Mouse (Mus musculus): ENCODE data around the gene Mecr. TPM values are rescaled to one million over a fixed set of nuclear protein-coding genes. Genes with fewer than 3 reads are reported as not detected.

Mecr gene
- polyA plus RNA-seq, 1 experiment from 2014 or later: 57.5 TPM

GRCm38 (mm10) chr4:131874169-131874536, 30.9 kb downstream of the Mecr start:
- peak overlapping the region; percentile 100 for H3K27ac ChIP-seq
- peak overlapping the region; percentile 80 for H3K4me2 ChIP-seq
- peak; percentile 12; the same call in 1 of the 2 replicates for ATAC-seq (ENCODE audit: insufficient read depth, low FRiP score, low read depth)
- no peaks in the 10 kb centered on the region for H3K36me3 ChIP-seq
- peak overlapping the region; percentile 100 for H3K9ac ChIP-seq
- H3K4me1 ChIP-seq: peaks cover 23% of the 10 kb centered on the region; the same call in 1 of the 2 replicates
- 0% methylated on average over 20 of the region's 20 CpGs for WGBS
- H3K9me3 ChIP-seq: no peaks in the 10 kb centered on the region
- H3K4me3 ChIP-seq (replicated peaks): peak overlapping the region; percentile 99
- H3K27me3 ChIP-seq (replicated peaks): no peaks in the 10 kb centered on the region

- peaks cover 27% of the 10 kb centered on the region for H3K4me1 ChIP-seq
- H3K27me3 ChIP-seq (replicated peaks): no peaks in the 10 kb centered on the region
- H3K27ac ChIP-seq: peak overlapping the region; percentile 100
- peak overlapping the region; percentile 99 for H3K4me3 ChIP-seq (replicated peaks)
- 4% methylated on average over 11 of the region's 11 CpGs for WGBS
- peak overlapping the region; percentile 100 for H3K9ac ChIP-seq
- H3K36me3 ChIP-seq: no peaks in the 10 kb centered on the region
- ATAC-seq (ENCODE audit: insufficient read depth, low FRiP score, low read depth): no peak
- peak overlapping the region; percentile 80 for H3K4me2 ChIP-seq
- no peaks in the 10 kb centered on the region for H3K9me3 ChIP-seq
Measured at GRCm38 (mm10) chr4:131874567-131874966, 31.3 kb downstream of the Mecr start.

- 27% methylated on average over 3 of the region's 3 CpGs for WGBS
- Histone ChIP-seq H3K27ac (no peak overlapping the region), H3K9me3 (no peaks in the 10 kb centered on the region), H3K9ac (peak overlapping the region; percentile 100; the same call in 1 of the 2 replicates), H3K4me3 (replicated peaks) (peak overlapping the region; percentile 99), H3K4me1 (peaks cover 32% of the 10 kb centered on the region), H3K36me3 (no peaks in the 10 kb centered on the region), H3K4me2 (peak overlapping the region; percentile 80), H3K27me3 (replicated peaks) (no peaks in the 10 kb centered on the region)
- ATAC-seq (ENCODE audit: insufficient read depth, low FRiP score, low read depth): no peak
Measured at GRCm38 (mm10) chr4:131875242-131875641, 32.0 kb downstream of the Mecr start.

GRCm38 (mm10) chr4:131876836-131877235, 33.6 kb downstream of the Mecr start:
- H3K27me3 ChIP-seq (replicated peaks): no peaks in the 10 kb centered on the region
- no peak overlapping the region for H3K9ac ChIP-seq
- 59% methylated on average over 2 of the region's 2 CpGs for WGBS
- peaks cover 32% of the 10 kb centered on the region for H3K4me1 ChIP-seq
- no peak overlapping the region for H3K4me3 ChIP-seq (replicated peaks)
- no peaks in the 10 kb centered on the region for H3K36me3 ChIP-seq
- no peak overlapping the region; the same call in 1 of the 2 replicates for H3K4me2 ChIP-seq
- no peak overlapping the region for H3K27ac ChIP-seq
- no peak for ATAC-seq (ENCODE audit: insufficient read depth, low FRiP score, low read depth)
- no peaks in the 10 kb centered on the region for H3K9me3 ChIP-seq

GRCm38 (mm10) chr4:131879692-131880091, 36.4 kb downstream of the Mecr start:
- Histone ChIP-seq H3K9me3 (no peaks in the 10 kb centered on the region), H3K27me3 (replicated peaks) (no peaks in the 10 kb centered on the region), H3K4me1 (peaks cover 32% of the 10 kb centered on the region), H3K27ac (no peak overlapping the region), H3K36me3 (no peaks in the 10 kb centered on the region), H3K4me2 (no peak overlapping the region), H3K9ac (no peak overlapping the region), H3K4me3 (replicated peaks) (no peak overlapping the region)
- no peak for ATAC-seq (ENCODE audit: insufficient read depth, low FRiP score, low read depth)
- WGBS: 79% methylated on average over 1 of the region's 1 CpGs

DNA sequence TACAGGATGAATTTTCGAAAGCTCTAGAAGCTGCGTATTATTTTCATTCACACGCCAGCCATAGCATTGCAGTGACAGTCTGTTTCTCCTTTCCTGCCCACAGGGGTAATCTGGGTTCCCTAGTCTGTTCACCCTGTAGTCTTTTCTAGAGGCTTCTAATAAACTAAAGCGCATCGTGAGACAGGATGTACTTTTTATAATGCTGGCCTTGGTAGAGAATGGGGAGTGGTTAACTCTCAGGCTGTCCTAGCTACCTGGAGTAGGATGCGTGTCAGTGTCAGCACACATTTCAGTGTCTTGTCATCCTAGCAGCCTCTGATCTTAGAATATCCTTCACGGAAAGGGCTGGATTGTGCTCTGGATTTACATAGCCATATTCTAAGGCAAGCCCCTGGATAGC, 38.0 kb downstream of the Mecr start:
- H3K36me3 ChIP-seq: peaks cover 4% of the 10 kb centered on the region; the same call in 1 of the 2 replicates
- no peak overlapping the region for H3K4me3 ChIP-seq (replicated peaks)
- peaks cover 19% of the 10 kb centered on the region for H3K4me1 ChIP-seq
- H3K9ac ChIP-seq: no peak overlapping the region
- H3K9me3 ChIP-seq: no peaks in the 10 kb centered on the region
- 79% methylated on average over 7 of the region's 7 CpGs for WGBS
- H3K4me2 ChIP-seq: no peak overlapping the region
- ATAC-seq (ENCODE audit: insufficient read depth, low FRiP score, low read depth): no peak
- H3K27ac ChIP-seq: no peak overlapping the region
- no peaks in the 10 kb centered on the region for H3K27me3 ChIP-seq (replicated peaks)

- WGBS: 69% methylated on average over 6 of the region's 6 CpGs
- no peak for ATAC-seq (ENCODE audit: insufficient read depth, low FRiP score, low read depth)
Measured at GRCm38 (mm10) chr4:131883571-131883970, 40.3 kb downstream of the Mecr start.

GRCm38 (mm10) chr4:131885376-131885775, 42.1 kb downstream of the Mecr start:
- no peak for ATAC-seq (ENCODE audit: insufficient read depth, low FRiP score, low read depth)
- 81% methylated on average over 6 of the region's 6 CpGs for WGBS

More at GRCm38 (mm10) chr4:131883571-131883970, 40.3 kb downstream of the Mecr start:
- Histone ChIP-seq H3K27ac (no peak overlapping the region), H3K4me1 (peaks cover 10% of the 10 kb centered on the region), H3K4me3 (replicated peaks) (no peak overlapping the region), H3K9ac (no peak overlapping the region), H3K27me3 (replicated peaks) (no peaks in the 10 kb centered on the region), H3K9me3 (no peaks in the 10 kb centered on the region), H3K4me2 (no peak overlapping the region), H3K36me3 (peaks cover 4% of the 10 kb centered on the region; the same call in 1 of the 2 replicates)

GRCm38 (mm10) chr4:131888564-131888963, 45.3 kb downstream of the Mecr start:
- WGBS: 60% methylated on average over 1 of the region's 1 CpGs
- H3K27me3 ChIP-seq (replicated peaks): no peaks in the 10 kb centered on the region
- H3K4me2 ChIP-seq: no peak overlapping the region
- no peak overlapping the region for H3K27ac ChIP-seq
- H3K4me1 ChIP-seq: no peaks in the 10 kb centered on the region
- ATAC-seq (ENCODE audit: insufficient read depth, low FRiP score, low read depth): no peak
- peaks cover 11% of the 10 kb centered on the region for H3K36me3 ChIP-seq
- H3K9ac ChIP-seq: no peak overlapping the region
- H3K9me3 ChIP-seq: no peaks in the 10 kb centered on the region
- H3K4me3 ChIP-seq (replicated peaks): no peak overlapping the region

More at GRCm38 (mm10) chr4:131885376-131885775, 42.1 kb downstream of the Mecr start:
- H3K9ac ChIP-seq: no peak overlapping the region
- no peaks in the 10 kb centered on the region for H3K27me3 ChIP-seq (replicated peaks)
- no peaks in the 10 kb centered on the region for H3K4me1 ChIP-seq
- no peak overlapping the region for H3K4me3 ChIP-seq (replicated peaks)
- H3K9me3 ChIP-seq: no peaks in the 10 kb centered on the region
- H3K27ac ChIP-seq: no peak overlapping the region
- no peak overlapping the region for H3K4me2 ChIP-seq
- H3K36me3 ChIP-seq: peaks cover 4% of the 10 kb centered on the region; the same call in 1 of the 2 replicates

DNA sequence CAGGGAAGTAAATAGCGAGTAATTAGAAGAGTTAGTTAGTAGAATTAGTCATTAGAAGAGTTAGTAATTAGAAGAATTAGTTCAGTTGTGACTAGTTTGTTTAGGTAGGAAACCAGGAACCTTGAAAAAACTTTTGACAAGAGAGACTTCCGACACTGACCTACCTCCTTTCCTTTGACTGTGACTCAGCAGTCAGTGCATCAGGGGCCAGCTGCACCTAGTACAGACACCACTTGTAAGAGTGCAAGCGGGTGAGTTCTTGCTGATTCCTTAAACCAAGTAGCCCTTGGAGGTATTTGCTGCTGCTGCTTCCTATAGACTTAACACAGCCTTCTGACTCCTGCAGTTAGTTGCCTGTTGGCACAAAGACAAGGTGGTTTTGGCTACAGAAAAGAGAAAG, 47.4 kb downstream of the Mecr start:
- H3K36me3 ChIP-seq: peaks cover 21% of the 10 kb centered on the region

GRCm38 (mm10) chr4:131897109-131897508, 53.8 kb downstream of the Mecr start:
- Histone ChIP-seq H3K27me3 (replicated peaks) (no peaks in the 10 kb centered on the region), H3K9ac (no peak overlapping the region), H3K4me2 (no peak overlapping the region), H3K4me3 (replicated peaks) (no peak overlapping the region), H3K27ac (no peak overlapping the region), H3K9me3 (no peaks in the 10 kb centered on the region), H3K36me3 (peaks cover 67% of the 10 kb centered on the region), H3K4me1 (no peaks in the 10 kb centered on the region)
- 96% methylated on average over 5 of the region's 5 CpGs for WGBS
- ATAC-seq (ENCODE audit: insufficient read depth, low FRiP score, low read depth): no peak

More for the DNA sequence above, 47.4 kb downstream of the Mecr start:
- no peaks in the 10 kb centered on the region for H3K4me1 ChIP-seq
- H3K4me3 ChIP-seq (replicated peaks): no peak overlapping the region
- WGBS: 72% methylated on average over 3 of the region's 3 CpGs
- no peak overlapping the region for H3K4me2 ChIP-seq
- H3K27ac ChIP-seq: no peak overlapping the region
- no peak for ATAC-seq (ENCODE audit: insufficient read depth, low FRiP score, low read depth)
- no peaks in the 10 kb centered on the region for H3K9me3 ChIP-seq
- no peak overlapping the region for H3K9ac ChIP-seq
- H3K27me3 ChIP-seq (replicated peaks): no peaks in the 10 kb centered on the region

DNA sequence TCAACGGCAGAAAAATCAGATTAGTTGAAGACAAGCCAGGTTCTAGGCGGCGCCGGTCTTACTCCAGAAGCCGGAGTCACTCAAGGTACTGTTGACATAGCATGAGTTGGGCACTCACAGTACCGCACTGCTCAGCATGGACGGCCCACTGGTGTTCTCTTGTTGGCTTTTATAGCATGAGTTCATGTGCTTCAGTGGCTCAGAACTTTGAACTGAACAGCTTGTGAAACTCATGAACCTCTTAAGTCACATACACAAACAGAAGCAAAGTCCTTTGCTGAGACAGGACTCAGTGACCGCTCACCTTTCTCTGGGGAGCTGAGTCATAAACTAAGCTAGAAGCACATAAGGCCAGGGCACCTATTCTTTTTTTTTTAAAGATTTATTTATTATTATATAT, 54.5 kb downstream of the Mecr start:
- 88% methylated on average over 8 of the region's 8 CpGs for WGBS
- Histone ChIP-seq H3K27ac (no peak overlapping the region), H3K4me3 (replicated peaks) (no peak overlapping the region), H3K9me3 (no peaks in the 10 kb centered on the region), H3K9ac (no peak overlapping the region), H3K4me1 (no peaks in the 10 kb centered on the region), H3K36me3 (peaks cover 73% of the 10 kb centered on the region), H3K27me3 (replicated peaks) (no peaks in the 10 kb centered on the region), H3K4me2 (no peak overlapping the region)
- no peak for ATAC-seq (ENCODE audit: insufficient read depth, low FRiP score, low read depth)

Data from stomach, embryonic 15.5 days (tissue).